Mouse (Mus musculus) left cerebral cortex, postnatal 36 days (tissue): ENCODE data around the gene Tulp2. TPM values are rescaled to one million over a fixed set of nuclear protein-coding genes. Genes with fewer than 3 reads are reported as not detected.

Experiments
- DNase-seq, 2 experiments: peaks; one replicate each; pipeline ENCODE4 v3.0.0; 2021 to 2022; ENCODE audit warnings: low spot score in 2 of 2, mixed read lengths in 1 of 2
- intact Hi-C: fragments of 180-260 bp; cut with DNase I; formaldehyde crosslinking; loops from one replicate; pipeline ENCODE4 v1.15.1; 2025
- microRNA-seq: library from miRNA; unstranded; fragments of <30 nt; microRNA quantifications from one replicate; pipeline ENCODE4 v1.2.0, GENCODE M21; 2022
- total RNA-seq, 2 experiments: library from RNA; stranded (reverse); gene quantifications; 2 replicates each; pipeline ENCODE4 v1.2.3; 2021

Gene Tulp2
- total RNA-seq, 2 experiments from 2014 or later, result not detected

DNA sequence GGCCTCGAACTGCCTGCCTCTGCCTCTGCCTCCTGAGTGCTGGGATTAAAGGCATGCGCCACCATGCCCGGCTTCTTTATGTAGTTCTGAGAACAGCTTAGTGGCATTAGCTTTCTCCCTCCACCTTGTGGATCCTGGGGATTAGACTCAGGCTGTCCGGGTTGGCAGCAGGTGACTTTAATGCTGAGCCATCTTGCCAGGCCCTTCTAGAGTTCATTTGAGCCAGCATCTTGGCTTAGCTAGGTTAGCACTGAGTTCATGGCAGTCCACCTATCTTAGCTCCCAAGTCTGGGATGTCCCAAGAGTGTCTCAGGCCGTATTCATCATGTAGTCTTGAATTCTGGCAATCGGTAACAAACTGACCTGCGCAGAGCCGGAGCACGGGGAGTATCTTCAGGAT is 83.8 kb downstream of the Tulp2 start:
- DNase-seq, result no peak
- intact Hi-C loops, result no loop called here

DNA sequence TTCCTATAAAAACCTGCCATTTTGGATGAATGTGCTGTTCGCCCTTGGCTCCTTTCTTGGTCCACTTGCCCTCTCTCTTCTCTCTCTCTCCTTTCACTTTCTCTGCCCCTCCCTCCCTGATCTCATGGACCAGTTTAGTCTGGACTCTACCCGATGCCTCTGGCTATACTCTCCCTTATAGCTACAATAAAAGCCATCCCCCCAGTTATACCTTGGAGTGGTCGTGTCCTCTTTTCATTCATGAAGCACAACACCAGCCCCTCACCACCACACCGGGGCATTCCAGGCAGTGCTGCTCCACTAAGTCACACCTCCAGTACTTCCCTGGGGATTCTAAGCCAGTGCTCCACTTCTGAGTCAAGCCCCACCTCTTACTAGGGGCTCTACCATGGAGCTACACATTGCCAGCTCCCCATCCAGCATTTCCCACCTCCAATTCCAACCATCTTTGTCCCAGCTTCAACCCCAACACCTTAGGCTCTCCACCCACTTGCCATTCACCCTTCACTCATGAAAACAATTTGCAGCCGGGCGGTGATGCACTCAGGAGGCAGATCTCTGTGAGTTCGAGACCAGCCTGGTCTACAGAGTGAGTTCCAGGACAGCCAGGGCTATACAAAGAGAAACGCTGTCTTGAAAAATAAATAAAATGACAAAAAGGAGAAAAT is 85.6 kb downstream of the Tulp2 start:
- intact Hi-C loops, result no loop called here
- no peak for DNase-seq

DNA sequence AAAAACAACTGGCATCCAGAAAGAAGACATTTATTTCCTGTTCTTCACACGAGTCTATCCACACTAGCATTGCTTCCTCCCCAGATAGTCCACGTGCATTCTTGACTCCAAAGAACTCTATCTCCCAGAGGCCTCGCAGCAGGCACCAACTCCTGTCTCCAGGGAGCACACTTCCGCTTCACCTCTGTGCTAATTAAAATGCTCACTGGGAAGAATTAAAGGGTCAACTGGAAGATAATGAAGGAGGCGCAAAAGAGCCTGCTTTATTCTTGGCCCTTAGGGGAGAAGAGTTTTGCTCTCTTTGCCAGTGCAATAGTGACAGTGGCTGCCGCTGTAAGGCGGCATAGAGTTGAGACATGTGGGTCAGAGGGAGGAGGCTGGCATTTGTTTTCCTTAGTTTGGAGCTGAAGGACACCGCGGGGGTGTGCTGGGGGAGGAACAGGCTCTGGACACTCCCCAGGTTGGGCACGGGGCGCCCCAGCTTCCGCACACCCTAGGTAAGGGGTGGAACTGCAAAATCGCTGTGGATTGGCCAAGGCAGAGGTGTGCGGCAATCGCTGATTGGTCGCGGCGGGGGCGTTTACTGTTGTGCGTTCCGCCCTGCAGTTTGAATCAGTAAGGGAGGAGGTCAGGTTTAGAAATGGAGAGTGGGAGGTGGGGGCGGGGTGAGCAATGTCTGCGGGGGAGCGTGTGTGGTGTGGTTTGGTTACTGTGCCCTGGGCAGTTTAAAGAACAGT is 86.3 kb downstream of the Tulp2 start:
- intact Hi-C loops, result no loop called here

DNA sequence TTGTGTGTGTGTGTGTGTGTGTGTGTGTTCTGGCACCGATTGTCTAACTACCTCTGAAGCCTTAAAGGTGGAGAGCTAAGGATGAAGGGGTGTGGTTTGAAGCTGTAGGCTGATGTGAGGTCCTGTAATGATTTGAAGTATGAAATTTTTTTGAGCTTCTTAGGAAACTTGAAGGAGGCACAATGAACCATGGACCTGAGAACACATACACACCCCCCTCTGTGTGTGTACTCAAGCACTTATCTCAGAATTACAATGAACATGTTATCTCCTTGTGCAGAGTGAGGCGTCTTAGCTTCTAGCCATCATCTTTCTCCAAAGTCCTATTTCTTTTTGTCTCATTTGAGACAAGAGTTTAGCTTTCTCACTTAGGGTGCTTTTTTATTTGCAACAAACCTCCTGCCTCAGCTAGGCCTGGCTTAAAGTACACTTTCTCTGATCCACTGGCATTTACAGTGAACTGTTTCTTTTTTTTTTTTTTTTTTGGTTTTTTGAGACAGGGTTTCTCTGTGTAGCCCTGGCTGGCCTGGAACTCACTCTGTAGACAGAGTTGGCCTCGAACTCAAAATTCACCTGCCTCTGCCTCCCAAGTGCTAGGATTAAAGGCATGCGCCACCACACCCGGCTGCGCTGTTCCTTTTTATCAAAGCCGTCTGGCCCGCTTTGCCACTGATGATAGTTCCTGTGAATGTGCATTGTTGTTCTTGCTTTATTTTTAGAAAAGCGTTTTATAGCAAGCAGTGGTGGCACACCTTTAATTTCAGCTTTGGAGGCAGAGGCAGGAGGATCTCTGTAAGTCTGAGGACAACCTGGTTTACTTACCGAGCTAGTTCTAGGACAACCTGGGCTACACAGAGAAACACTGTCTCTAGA is 87.2 kb downstream of the Tulp2 start:
- no peak for DNase-seq
- intact Hi-C loops, result no loop called here

More for the DNA sequence above, 86.3 kb downstream of the Tulp2 start:
- DNase-seq, result peak; percentile 84

DNA sequence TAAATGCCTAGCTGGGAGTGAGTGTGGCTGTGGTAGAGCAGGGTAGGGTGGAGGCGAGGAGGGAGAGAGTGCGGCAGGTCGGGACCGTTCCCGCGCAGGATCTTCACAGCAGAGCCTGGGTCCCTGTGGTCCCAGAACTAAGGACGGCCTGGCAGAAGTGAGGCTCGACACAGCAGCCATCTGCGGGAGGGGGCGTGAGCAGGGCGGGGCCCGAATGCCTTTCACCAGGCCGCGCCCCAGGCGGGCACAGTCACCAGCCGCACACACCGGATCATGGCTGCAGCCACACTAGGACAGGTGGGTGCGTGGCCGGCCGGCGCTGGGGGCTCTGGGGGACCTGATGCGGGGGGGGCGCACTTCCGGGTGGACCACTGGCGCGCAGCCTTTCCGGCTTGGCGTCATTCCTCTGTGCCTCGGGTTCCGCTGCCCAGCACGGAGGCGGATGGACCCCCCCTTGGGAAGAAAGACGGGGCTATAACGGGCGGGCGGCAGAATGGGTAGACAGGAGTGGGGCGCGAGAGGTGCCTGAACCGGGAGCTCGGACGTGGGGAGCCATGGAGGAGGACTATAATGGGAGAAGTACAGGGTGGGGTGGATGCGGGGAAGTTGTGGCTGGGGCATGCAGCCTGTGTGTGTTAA is 88.5 kb downstream of the Tulp2 start, which contains the start of gene Bcat2:
TSS of gene Bcat2 (plus strand) at position 51 of the 639 bp plus-strand sequence.
- DNase-seq, result peak; percentile 60 to 61
- intact Hi-C loops, result no loop called here

DNA sequence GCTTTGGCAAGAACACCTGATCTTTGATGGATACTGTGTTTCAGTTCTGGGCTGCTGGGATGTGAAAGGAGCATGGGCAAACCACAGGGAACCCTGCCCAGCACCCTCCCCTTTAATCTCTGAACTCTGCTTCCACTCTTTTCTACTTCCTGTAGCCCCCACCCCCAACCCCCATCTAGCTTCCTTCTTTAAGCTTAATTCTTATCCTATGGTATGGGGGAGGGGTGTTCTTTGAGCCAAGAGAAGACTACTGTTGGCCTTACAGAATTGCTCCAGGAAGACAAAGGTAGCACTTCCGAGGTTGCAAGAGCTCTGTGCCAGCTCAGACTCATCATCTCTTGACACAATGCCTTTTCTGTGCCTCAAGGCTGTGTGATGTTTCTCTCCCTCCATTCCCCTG is 90.3 kb downstream of the Tulp2 start:
- intact Hi-C loops, result no loop called here
- no peak for DNase-seq

Small RNAs within 50 kb of the gene (microRNA-seq; reads per million reads assigned to microRNA genes)
- gene Gm22133, result not detected

Other genes starting within 250 kb of the Tulp2 start
- gene Cd37, start 242.8 kb upstream of the Tulp2 start, total RNA-seq, result 1 to 10 TPM; 5.0 to 5.9 TPM
- gene Slc6a16, start 240.8 kb upstream of the Tulp2 start, total RNA-seq, result 1 to 10 TPM; 1.2 to 1.6 TPM
- not detected for gene Slc6a21, start 204.4 kb upstream of the Tulp2 start, total RNA-seq
- gene Trpm4, start 148.1 kb upstream of the Tulp2 start, total RNA-seq, result 10 to 100 TPM; 18.0 to 20.9 TPM
- gene Hrc, start 146.6 kb upstream of the Tulp2 start, total RNA-seq, result under 1 TPM; 0.27 to 0.52 TPM
- gene Ppfia3, start 114.9 kb upstream of the Tulp2 start, total RNA-seq, result 100 to 1,000 TPM; 154 to 168 TPM
- 100 to 1,000 TPM; 164 to 189 TPM for gene Lin7b, start 111.3 kb upstream of the Tulp2 start, total RNA-seq
- 100 to 1,000 TPM; 273 to 486 TPM for gene Snrnp70, start 86.1 kb upstream of the Tulp2 start, total RNA-seq
- gene Kcna7, start 76.2 kb upstream of the Tulp2 start, total RNA-seq, result not detected
- gene Ntf5, start 68.2 kb upstream of the Tulp2 start, total RNA-seq, result not detected
- gene Lhb, start 61.1 kb upstream of the Tulp2 start, total RNA-seq, result not detected
- gene Gys1, start 47.0 kb upstream of the Tulp2 start, total RNA-seq, result 10 to 100 TPM; 14.1 to 16.9 TPM
- 10 to 100 TPM; 39.7 to 41.5 TPM for gene Ruvbl2, start 43.8 kb upstream of the Tulp2 start, total RNA-seq
- 100 to 1,000 TPM; 198 to 232 TPM for gene Ftl1, start 22.0 kb upstream of the Tulp2 start, total RNA-seq
- 10 to 100 TPM; 63.6 to 64.0 TPM for gene Bax, start 15.0 kb upstream of the Tulp2 start, total RNA-seq
- gene Gm45808, start 4.9 kb downstream of the Tulp2 start, total RNA-seq, result under 1 TPM in 1 of 2 experiments, not detected in 1; 0.57 TPM
- 1 to 10 TPM; 4.0 to 4.8 TPM for gene Dhdh, start 6.9 kb downstream of the Tulp2 start, total RNA-seq
- gene Nucb1, start 28.5 kb downstream of the Tulp2 start, total RNA-seq, result 10 to 100 TPM; 96.8 to 98.9 TPM
- gene Ppp1r15a, start 44.4 kb downstream of the Tulp2 start, total RNA-seq, result 10 to 100 TPM; 24.2 to 31.3 TPM
- gene Plekha4, start 44.5 kb downstream of the Tulp2 start, total RNA-seq, result 1 to 10 TPM; 3.7 to 5.2 TPM
- gene Hsd17b14, start 73.0 kb downstream of the Tulp2 start, total RNA-seq, result under 1 TPM in 1 of 2 experiments, not detected in 1; 0.39 TPM
- 10 to 100 TPM; 18.8 to 27.5 TPM for gene Bcat2, start 88.3 kb downstream of the Tulp2 start, total RNA-seq
- not detected for gene Fgf21, start 133.6 kb downstream of the Tulp2 start, total RNA-seq
- not detected for gene Fut1, start 135.4 kb downstream of the Tulp2 start, total RNA-seq
- gene Izumo1, start 139.9 kb downstream of the Tulp2 start, total RNA-seq, result not detected
- 1 to 10 TPM; 6.9 to 8.0 TPM for gene Rasip1, start 145.6 kb downstream of the Tulp2 start, total RNA-seq
- gene Mamstr, start 158.1 kb downstream of the Tulp2 start, total RNA-seq, result 1 to 10 TPM; 4.1 to 5.1 TPM
- gene Fut2, start 184.5 kb downstream of the Tulp2 start, total RNA-seq, result under 1 TPM in 1 of 2 experiments, not detected in 1; 0.63 TPM
- 1 to 10 TPM; 4.2 to 5.7 TPM for gene Ntn5, start 202.1 kb downstream of the Tulp2 start, total RNA-seq
- gene Sec1, start 212.5 kb downstream of the Tulp2 start, total RNA-seq, result under 1 TPM; 0.37 to 0.48 TPM
- gene Car11, start 218.0 kb downstream of the Tulp2 start, total RNA-seq, result 100 to 1,000 TPM; 209 to 228 TPM
- 100 to 1,000 TPM; 128 to 138 TPM for gene Dbp, start 223.2 kb downstream of the Tulp2 start, total RNA-seq
- 100 to 1,000 TPM; 284 to 337 TPM for gene Rpl18, start 233.6 kb downstream of the Tulp2 start, total RNA-seq
- 10 to 100 TPM; 29.9 to 30.0 TPM for gene Sphk2, start 236.1 kb downstream of the Tulp2 start, total RNA-seq
- not detected for gene Fam83e, start 239.3 kb downstream of the Tulp2 start, total RNA-seq
- gene Spaca4, start 243.9 kb downstream of the Tulp2 start, total RNA-seq, result not detected